Mouse (Mus musculus) olfactory bulb, adult 2 months (tissue): ENCODE data around the gene Tmem131l.

ENCODE experiments used
- CTCF ChIP-seq: fragments of 200-500 bp; IDR thresholded peaks from 2 replicates; pipeline ENCODE4 v1.5.1; 2012; ENCODE audit warnings: low read depth, mild to moderate bottlenecking, low read length, moderate library complexity; ENCODE audit not compliant: insufficient read depth
- POLR2A ChIP-seq: fragments of 200-500 bp; IDR thresholded peaks from 2 replicates; pipeline ENCODE4 v1.6.1; 2012; ENCODE audit warnings: mild to moderate bottlenecking, low read depth, low read length, moderate library complexity; ENCODE audit not compliant: insufficient read depth

DNA sequence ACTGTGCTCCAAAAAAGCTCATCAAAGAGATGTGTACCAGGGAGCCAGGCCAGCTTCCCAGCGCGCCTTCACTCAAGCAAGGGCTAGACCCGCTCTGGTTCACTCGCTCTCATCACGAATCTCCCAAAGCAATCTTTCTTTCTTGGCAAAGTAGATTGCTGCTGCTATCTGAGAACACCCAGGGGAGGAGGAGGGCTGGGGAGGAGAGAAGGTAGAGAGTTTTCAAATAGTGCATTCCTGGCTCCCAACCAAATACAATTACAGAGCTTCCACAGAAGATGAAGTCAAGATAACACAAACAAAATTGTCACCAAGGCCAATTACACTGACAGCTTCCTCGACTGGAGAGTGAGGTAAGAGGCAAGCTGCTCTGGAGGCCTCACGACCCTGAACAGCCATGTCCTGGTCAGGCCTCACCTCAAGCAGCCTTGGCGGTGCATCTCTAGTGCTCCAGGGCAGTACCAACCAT lies 12.2 kb downstream of the Tmem131l start:
- TF ChIP-seq CTCF (no peak), POLR2A (no peak)
